Mouse (Mus musculus) lung, adult 2 months (tissue): Measurements from ENCODE around the gene Gm11559. TPM values are rescaled to one million over a fixed set of nuclear protein-coding genes. Genes with fewer than 3 reads are reported as not detected.

Experiments
- DNase-seq: peaks from one replicate; pipeline ENCODE4 v3.0.0; 2022
- H3K4me1 ChIP-seq: fragments of 200-500 bp; 2 replicates; pipeline ENCODE4 v1.6.1; 2011; ENCODE audit warnings: low read length; ENCODE audit not compliant: control insufficient read depth, insufficient read depth
- H3K4me3 ChIP-seq: fragments of 200-500 bp; replicated peaks from 2 replicates; pipeline ENCODE3; 2011; ENCODE audit warnings: low read depth, mild to moderate bottlenecking, control low read depth, low read length; ENCODE audit errors: extremely low read depth
- CTCF ChIP-seq: fragments of 200-500 bp; IDR thresholded peaks from 2 replicates; pipeline ENCODE4 v1.5.1; 2011; ENCODE audit warnings: mild to moderate bottlenecking, low read length, control low read depth; ENCODE audit not compliant: insufficient read depth
- POLR2A ChIP-seq: fragments of 200-500 bp; IDR thresholded peaks from 2 replicates; pipeline ENCODE4 v1.6.1; 2011; ENCODE audit warnings: low read depth, mild to moderate bottlenecking, control low read depth, low read length, borderline replicate concordance; ENCODE audit errors: extremely low read depth
- WGBS: fragments of 180-500 bp; shearing (Covaris S2); methylation state at CpG from one replicate; pipeline ENCODE4 v1.1.7; 2018; 5-methylcytosine and 5-hydroxymethylcytosine counted together
- polyA plus RNA-seq: library from polyadenylated mRNA; depleted of rRNA; stranded (reverse); fragments of >200 nt; gene quantifications from 2 replicates; pipeline ENCODE4 v1.2.3, GENCODE M21; 2012; rRNA removed

Gene Gm11559
- polyA plus RNA-seq, 1 experiment: not detected

DNA sequence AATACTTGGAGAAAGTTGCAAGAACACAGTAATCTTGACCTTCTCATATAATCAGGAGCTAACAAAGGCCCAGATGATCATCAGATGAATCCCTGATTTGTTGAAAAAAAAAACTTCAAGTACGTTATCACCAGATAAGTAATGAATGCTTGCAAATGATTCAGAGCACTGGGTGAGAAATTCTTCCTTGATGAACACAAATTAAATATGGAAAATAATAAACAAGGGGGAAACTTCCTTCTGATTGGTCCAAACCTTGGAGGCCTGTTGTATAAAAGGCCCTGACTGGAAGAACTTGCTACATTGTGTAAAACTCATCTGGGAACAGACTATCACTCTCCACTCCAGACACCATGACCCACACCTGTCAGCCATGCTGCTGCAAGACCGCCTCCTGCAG lies 43.3 kb downstream of the Gm11559 start, which contains the start of gene Krtap31-1:
Krtap31-1 (plus strand) TSS at position 301 of the 400 bp plus-strand sequence.
- TF ChIP-seq CTCF (no peak), POLR2A (no peak)
- H3K4me3 ChIP-seq: no peak within 1 kb of the TSS
- H3K4me1 ChIP-seq: no peaks in the 10 kb centered on the region
- 76% methylated on average over 2 of the region's 2 CpGs for WGBS
- DNase-seq: no peak

DNA sequence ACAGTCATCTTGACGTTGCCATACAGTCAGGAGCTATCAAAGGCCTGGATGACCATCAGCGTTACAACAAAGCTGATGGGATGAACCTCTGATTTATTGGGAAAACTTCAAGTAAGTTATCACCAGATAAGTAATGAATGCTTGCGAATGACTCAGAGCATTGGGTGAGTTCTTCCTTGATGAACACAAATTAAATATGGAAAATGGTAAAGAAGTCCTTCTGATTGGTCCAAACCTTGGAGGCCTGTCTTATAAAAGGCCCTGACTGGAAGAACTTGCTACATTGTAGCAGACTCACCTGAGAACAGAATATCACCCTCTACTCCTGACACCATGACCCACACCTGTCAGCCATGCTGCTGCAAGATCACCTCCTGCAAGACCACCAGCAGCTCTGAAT lies 50.2 kb downstream of the Gm11559 start, which contains the start of gene Gm11565:
Gm11565 (plus strand) TSS at position 301 of the 400 bp plus-strand sequence.
- no peak within 1 kb of the TSS for H3K4me3 ChIP-seq
- no peak for TF ChIP-seq POLR2A
- no peak for TF ChIP-seq CTCF
- no peaks in the 10 kb centered on the region for H3K4me1 ChIP-seq
- no peak for DNase-seq
- 86% methylated on average over 3 of the region's 3 CpGs for WGBS

Other genes with a start within 250 kb of the Gm11559 start
- gene Krtap2-4, start 249.6 kb upstream of the Gm11559 start, polyA plus RNA-seq: not detected in 2 replicates
- not detected in 2 replicates for gene Gm11562, start 244.0 kb upstream of the Gm11559 start, polyA plus RNA-seq
- gene Krtap4-1, start 236.2 kb upstream of the Gm11559 start, polyA plus RNA-seq: not detected in 2 replicates
- gene Krtap4-2, start 229.4 kb upstream of the Gm11559 start, polyA plus RNA-seq: not detected in 2 replicates
- gene Krtap4-7, start 220.4 kb upstream of the Gm11559 start, polyA plus RNA-seq: not detected in 2 replicates
- gene Gm11555, start 214.2 kb upstream of the Gm11559 start, polyA plus RNA-seq: not detected in 2 replicates
- gene Gm11563, start 205.5 kb upstream of the Gm11559 start, polyA plus RNA-seq: not detected in 2 replicates
- gene Krtap4-6, start 198.5 kb upstream of the Gm11559 start, polyA plus RNA-seq: not detected in 2 replicates
- gene Gm14190, start 173.7 kb upstream of the Gm11559 start, polyA plus RNA-seq: not detected in 2 replicates
- gene Gm14180, start 130.2 kb upstream of the Gm11559 start, polyA plus RNA-seq: not detected in 2 replicates
- gene Gm11595, start 91.6 kb upstream of the Gm11559 start, polyA plus RNA-seq: not detected in 2 replicates
- not detected in 2 replicates for gene Krtap4-8, start 83.8 kb upstream of the Gm11559 start, polyA plus RNA-seq
- not detected in 2 replicates for gene Krtap4-9, start 79.3 kb upstream of the Gm11559 start, polyA plus RNA-seq
- gene Gm11596, start 71.0 kb upstream of the Gm11559 start, polyA plus RNA-seq: not detected in 2 replicates
- gene Gm11569, start 65.5 kb upstream of the Gm11559 start, polyA plus RNA-seq: not detected in 2 replicates
- gene Gm11554, start 60.0 kb upstream of the Gm11559 start, polyA plus RNA-seq: not detected in 2 replicates
- not detected in 2 replicates for gene Krtap4-13, start 54.6 kb upstream of the Gm11559 start, polyA plus RNA-seq
- not detected in 2 replicates for gene Gm11564, start 48.8 kb upstream of the Gm11559 start, polyA plus RNA-seq
- not detected in 2 replicates for gene 2300003K06Rik, start 26.4 kb upstream of the Gm11559 start, polyA plus RNA-seq
- gene Krtap4-16, start 12.9 kb upstream of the Gm11559 start, polyA plus RNA-seq: not detected in 2 replicates
- gene Gm11568, start 6.6 kb upstream of the Gm11559 start, polyA plus RNA-seq: not detected in 2 replicates
- not detected in 2 replicates for gene Krtap9-1, start 8.9 kb downstream of the Gm11559 start, polyA plus RNA-seq
- 0.19 TPM in 1 of 2 replicates, not detected in the other for gene Gm11567, start 14.7 kb downstream of the Gm11559 start, polyA plus RNA-seq
- gene Krtap31-1, start 43.4 kb downstream of the Gm11559 start, polyA plus RNA-seq: not detected in 2 replicates
- gene Gm11565, start 50.3 kb downstream of the Gm11559 start, polyA plus RNA-seq: not detected in 2 replicates
- gene Krtap31-2, start 71.8 kb downstream of the Gm11559 start, polyA plus RNA-seq: not detected in 2 replicates
- gene Krtap9-5, start 84.0 kb downstream of the Gm11559 start, polyA plus RNA-seq: not detected in 2 replicates
- gene Krtap29-1, start 114.6 kb downstream of the Gm11559 start, polyA plus RNA-seq: not detected in 2 replicates
- gene Krtap16-1, start 122.1 kb downstream of the Gm11559 start, polyA plus RNA-seq: not detected in 2 replicates
- gene Krtap17-1, start 129.5 kb downstream of the Gm11559 start, polyA plus RNA-seq: 5.5 and 8.8 TPM in 2 replicates
- gene Krt33a, start 151.7 kb downstream of the Gm11559 start, polyA plus RNA-seq: not detected in 2 replicates
- gene Krt33b, start 165.4 kb downstream of the Gm11559 start, polyA plus RNA-seq: not detected in 2 replicates
- 0.07 TPM in 1 of 2 replicates, not detected in the other for gene Krt34, start 177.1 kb downstream of the Gm11559 start, polyA plus RNA-seq
- gene Krt31, start 186.1 kb downstream of the Gm11559 start, polyA plus RNA-seq: 0.14 TPM in 1 of 2 replicates, not detected in the other
- 26.6 TPM in 1 of 2 replicates, not detected in the other for gene Krt32, start 223.8 kb downstream of the Gm11559 start, polyA plus RNA-seq
- gene Krt35, start 231.8 kb downstream of the Gm11559 start, polyA plus RNA-seq: 0.22 TPM in 1 of 2 replicates, not detected in the other
- 0.25 and 0.50 TPM in 2 replicates for gene Krt36, start 241.2 kb downstream of the Gm11559 start, polyA plus RNA-seq